Mouse (Mus musculus): ENCODE results near the gene Sox21. TPM values are rescaled to one million over a fixed set of nuclear protein-coding genes. Genes with fewer than 3 reads are reported as not detected.

Gene Sox21
- 12.2 and 16.7 TPM in 2 replicates for polyA plus RNA-seq (2015; fragmentation: Nextera tagmentation; extraction: Ambion mirVana)

GRCm38 (mm10) chr14:118236886-118237289 lies at the start of gene Sox21:
Gene Sox21, minus strand, starts transcription at chr14:118237030.
- H3K4me1 ChIP-seq (replicated peaks), result peaks cover 38% of the 10 kb centered on the region
- ATAC-seq, result peak; percentile 86
- peaks cover 33% of the 10 kb centered on the region for H3K27me3 ChIP-seq
- peak within 1 kb of the TSS; percentile 76 for H3K4me3 ChIP-seq (replicated peaks)
- peaks cover 5% of the 10 kb centered on the region for H3K36me3 ChIP-seq
- H3K9ac ChIP-seq (replicated peaks), result peak within 1 kb of the TSS; percentile 93
- H3K27ac ChIP-seq, result peak within 1 kb of the TSS; percentile 93
- H3K9me3 ChIP-seq, result peaks cover 2% of the 10 kb centered on the region; the same call in 1 of the 2 replicates
- H3K4me2 ChIP-seq (replicated peaks), result peak within 1 kb of the TSS; percentile 78
- under 1% methylated on average over 34 of the region's 34 CpGs for WGBS

GRCm38 (mm10) chr14:118286096-118286495 lies 49.3 kb upstream of the Sox21 start:
- no peaks in the 10 kb centered on the region for H3K4me1 ChIP-seq (replicated peaks)
- H3K27ac ChIP-seq, result no peak overlapping the region
- no peak overlapping the region for H3K4me3 ChIP-seq (replicated peaks)
- no peaks in the 10 kb centered on the region for H3K9me3 ChIP-seq
- H3K36me3 ChIP-seq, result no peaks in the 10 kb centered on the region
- H3K4me2 ChIP-seq (replicated peaks), result no peak overlapping the region
- no peaks in the 10 kb centered on the region for H3K27me3 ChIP-seq
- H3K9ac ChIP-seq (replicated peaks), result no peak overlapping the region
- no peak for ATAC-seq
- 96% methylated on average over 2 of the region's 2 CpGs for WGBS

DNA sequence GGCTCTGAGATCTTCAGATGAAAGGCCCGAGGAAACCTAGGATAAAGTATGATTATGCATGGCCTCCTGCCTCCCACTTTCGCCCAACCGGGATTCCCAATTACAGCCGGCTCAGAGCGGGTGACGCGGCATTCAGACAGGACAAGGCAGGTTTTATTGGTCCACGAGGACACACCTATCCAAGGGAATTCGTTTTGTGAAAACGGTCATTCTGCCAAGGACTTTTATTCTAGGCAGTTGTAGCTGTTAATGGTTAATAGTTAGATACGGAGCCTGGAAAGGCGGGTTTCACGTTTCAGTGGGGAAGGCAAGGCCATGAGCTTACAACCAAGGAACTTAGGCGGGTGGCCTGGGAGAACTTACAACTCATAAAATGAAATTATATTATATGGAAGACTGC lies 46.1 kb upstream of the Sox21 start:
- Histone ChIP-seq H3K36me3 (no peaks in the 10 kb centered on the region), H3K9ac (replicated peaks) (no peak overlapping the region), H3K27me3 (no peaks in the 10 kb centered on the region), H3K4me2 (replicated peaks) (no peak overlapping the region), H3K4me3 (replicated peaks) (no peak overlapping the region), H3K4me1 (replicated peaks) (no peaks in the 10 kb centered on the region), H3K27ac (no peak overlapping the region), H3K9me3 (peaks cover 5% of the 10 kb centered on the region; the same call in 1 of the 2 replicates)
- no peak for ATAC-seq
- WGBS, result 87% methylated on average over 14 of the region's 14 CpGs

DNA sequence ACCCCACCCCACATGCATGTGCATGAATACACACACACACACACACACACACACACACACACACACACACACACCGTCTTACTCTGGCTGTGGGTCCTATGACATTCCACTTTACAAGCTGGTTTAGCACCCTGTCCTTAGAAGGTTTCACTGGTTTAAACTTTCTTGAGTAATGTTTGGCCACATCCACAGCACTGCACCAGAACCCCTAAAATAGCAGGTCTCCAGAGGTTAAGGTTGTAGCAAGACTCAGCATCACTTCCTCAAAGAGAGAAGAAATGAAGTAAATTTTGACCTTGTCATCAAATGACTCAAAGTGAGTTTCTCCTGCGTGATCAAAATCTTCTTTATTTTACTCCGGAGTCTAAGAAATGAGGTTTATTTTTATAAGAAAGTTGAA lies 45.4 kb upstream of the Sox21 start:
- 92% methylated on average over 3 of the region's 3 CpGs for WGBS
- no peaks in the 10 kb centered on the region for H3K27me3 ChIP-seq
- peaks cover 5% of the 10 kb centered on the region; the same call in 1 of the 2 replicates for H3K9me3 ChIP-seq
- H3K36me3 ChIP-seq, result no peaks in the 10 kb centered on the region
- H3K4me3 ChIP-seq (replicated peaks), result no peak overlapping the region
- no peak overlapping the region for H3K4me2 ChIP-seq (replicated peaks)
- no peak for ATAC-seq
- no peak overlapping the region for H3K27ac ChIP-seq
- no peaks in the 10 kb centered on the region for H3K4me1 ChIP-seq (replicated peaks)
- H3K9ac ChIP-seq (replicated peaks), result no peak overlapping the region

DNA sequence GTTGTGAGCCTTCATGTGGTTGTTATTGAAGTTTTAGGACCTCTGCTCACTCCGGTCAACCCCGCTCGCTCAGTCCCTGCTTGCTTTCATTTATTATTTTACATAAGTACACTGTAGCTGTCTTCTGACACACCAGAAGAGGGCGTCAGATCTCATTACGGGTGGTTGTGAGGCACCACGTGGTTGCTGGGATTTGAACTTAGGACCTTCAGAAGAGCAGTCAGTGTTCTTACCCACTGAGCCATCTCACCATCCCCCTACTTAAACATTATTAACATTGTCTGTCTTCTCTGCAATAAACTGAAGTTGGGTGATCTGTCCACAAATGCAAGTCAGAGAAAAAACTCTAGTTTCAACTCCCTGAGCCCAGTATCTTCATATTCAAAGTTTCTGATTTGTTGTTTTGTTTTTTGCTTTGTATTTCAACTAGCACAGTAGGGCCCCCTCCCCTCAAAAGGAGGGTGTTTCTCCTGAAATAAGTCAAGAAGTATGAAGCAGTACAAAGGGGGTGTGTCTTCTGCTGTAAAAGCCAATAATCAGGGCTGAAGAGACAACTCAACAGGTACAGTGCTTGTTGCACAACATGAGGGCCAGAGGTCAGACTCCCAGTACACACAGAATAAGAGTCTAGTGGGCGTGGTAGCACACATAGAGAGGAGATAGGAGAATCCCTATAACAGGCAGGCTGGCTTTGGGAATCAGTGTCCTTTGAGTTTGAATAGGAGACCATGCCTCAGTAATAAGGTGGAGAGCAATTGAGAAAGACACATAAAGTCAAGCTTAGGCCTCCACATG lies 41.1 kb upstream of the Sox21 start:
- no peak for ATAC-seq
- no peaks in the 10 kb centered on the region for H3K27me3 ChIP-seq
- H3K9ac ChIP-seq (replicated peaks), result no peak overlapping the region
- peaks cover 5% of the 10 kb centered on the region; the same call in 1 of the 2 replicates for H3K9me3 ChIP-seq
- H3K4me1 ChIP-seq (replicated peaks), result peaks cover 5% of the 10 kb centered on the region; the same call in 1 of the 2 replicates
- 85% methylated on average over 7 of the region's 7 CpGs for WGBS
- H3K36me3 ChIP-seq, result no peaks in the 10 kb centered on the region
- H3K4me3 ChIP-seq (replicated peaks), result no peak overlapping the region
- no peak overlapping the region for H3K27ac ChIP-seq
- H3K4me2 ChIP-seq (replicated peaks), result no peak overlapping the region

DNA sequence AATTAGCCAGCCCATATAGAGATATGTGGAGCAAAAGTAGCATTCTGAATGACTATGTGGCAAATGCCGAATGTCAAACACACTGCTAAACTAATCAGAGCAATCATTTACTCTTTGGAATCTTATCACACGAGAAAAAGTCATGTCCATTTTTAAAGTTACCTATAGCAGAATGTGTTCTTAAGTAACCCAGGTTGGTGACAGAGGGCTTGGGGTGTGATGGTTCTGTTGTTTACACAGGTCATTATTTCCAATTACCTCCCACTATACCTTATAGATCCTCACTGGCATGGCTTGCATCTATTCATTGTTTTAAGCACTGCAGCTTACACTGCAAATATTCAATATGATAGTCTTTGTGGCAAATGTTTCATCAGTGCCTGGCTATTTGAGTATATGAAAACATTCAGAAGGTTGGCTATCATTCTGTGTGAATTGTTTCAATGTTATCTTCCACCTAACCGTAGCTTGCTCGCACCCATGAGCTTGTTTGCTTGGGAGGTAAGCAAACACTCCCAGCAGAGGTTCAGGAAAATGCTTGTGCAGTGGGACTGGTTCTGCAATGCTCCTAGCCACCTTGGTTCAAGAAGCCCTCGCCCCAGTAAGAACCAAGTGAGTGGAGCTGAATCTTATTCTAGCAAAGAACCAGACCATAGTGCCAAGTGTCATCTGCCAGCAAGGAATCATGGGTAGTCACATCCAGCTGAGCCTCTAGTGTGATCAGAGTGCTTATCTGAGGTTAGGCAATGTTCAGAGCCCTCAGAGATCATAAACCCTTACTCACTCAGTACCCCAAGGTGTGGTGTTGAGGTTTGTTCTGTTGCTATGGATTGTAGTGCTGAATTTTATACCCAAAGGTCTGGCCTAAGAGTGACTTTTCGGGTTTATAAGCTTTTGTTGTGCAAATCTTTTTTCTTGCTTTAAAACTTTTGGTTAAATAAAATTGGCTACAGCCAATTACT lies 36.0 kb upstream of the Sox21 start:
- no peak for ATAC-seq
- Histone ChIP-seq H3K4me3 (replicated peaks) (no peak overlapping the region), H3K4me1 (replicated peaks) (peaks cover 5% of the 10 kb centered on the region; the same call in 1 of the 2 replicates), H3K27me3 (no peaks in the 10 kb centered on the region), H3K36me3 (no peaks in the 10 kb centered on the region), H3K9me3 (no peaks in the 10 kb centered on the region), H3K9ac (replicated peaks) (no peak overlapping the region), H3K27ac (no peak overlapping the region), H3K4me2 (replicated peaks) (no peak overlapping the region)
- WGBS, result 86% methylated on average over 6 of the region's 6 CpGs

GRCm38 (mm10) chr14:118268849-118269248 lies 32.0 kb upstream of the Sox21 start:
- H3K9me3 ChIP-seq, result no peaks in the 10 kb centered on the region
- H3K36me3 ChIP-seq, result no peaks in the 10 kb centered on the region
- no peak overlapping the region for H3K4me2 ChIP-seq (replicated peaks)
- no peak overlapping the region for H3K4me3 ChIP-seq (replicated peaks)
- 90% methylated on average over 4 of the region's 4 CpGs for WGBS
- no peak overlapping the region for H3K27ac ChIP-seq
- H3K9ac ChIP-seq (replicated peaks), result no peak overlapping the region
- H3K4me1 ChIP-seq (replicated peaks), result no peaks in the 10 kb centered on the region
- ATAC-seq, result no peak
- no peaks in the 10 kb centered on the region for H3K27me3 ChIP-seq

- H3K4me2 ChIP-seq (replicated peaks), result no peak within 1 kb of the TSS
- H3K4me3 ChIP-seq (replicated peaks), result no peak within 1 kb of the TSS
- no peaks in the 10 kb centered on the region for H3K4me1 ChIP-seq (replicated peaks)
- no peak for ATAC-seq
- no peaks in the 10 kb centered on the region for H3K36me3 ChIP-seq
- H3K9ac ChIP-seq (replicated peaks), result no peak within 1 kb of the TSS
- WGBS, result 94% methylated on average over 2 of the region's 2 CpGs
- no peaks in the 10 kb centered on the region for H3K27me3 ChIP-seq
- no peak within 1 kb of the TSS for H3K27ac ChIP-seq
- H3K9me3 ChIP-seq, result no peaks in the 10 kb centered on the region
Observed at GRCm38 (mm10) chr14:118266660-118267059, 29.8 kb upstream of the Sox21 start, which contains the start of gene Gm9376. Gene Gm9376, plus strand, starts transcription at chr14:118266960.

GRCm38 (mm10) chr14:118253381-118253780 lies 16.6 kb upstream of the Sox21 start:
- Histone ChIP-seq H3K4me1 (replicated peaks) (no peaks in the 10 kb centered on the region), H3K36me3 (no peaks in the 10 kb centered on the region), H3K27me3 (no peaks in the 10 kb centered on the region), H3K27ac (no peak overlapping the region), H3K9ac (replicated peaks) (no peak overlapping the region), H3K4me2 (replicated peaks) (no peak overlapping the region), H3K9me3 (no peaks in the 10 kb centered on the region), H3K4me3 (replicated peaks) (no peak overlapping the region)
- ATAC-seq, result no peak
- 92% methylated on average over 6 of the region's 6 CpGs for WGBS

DNA sequence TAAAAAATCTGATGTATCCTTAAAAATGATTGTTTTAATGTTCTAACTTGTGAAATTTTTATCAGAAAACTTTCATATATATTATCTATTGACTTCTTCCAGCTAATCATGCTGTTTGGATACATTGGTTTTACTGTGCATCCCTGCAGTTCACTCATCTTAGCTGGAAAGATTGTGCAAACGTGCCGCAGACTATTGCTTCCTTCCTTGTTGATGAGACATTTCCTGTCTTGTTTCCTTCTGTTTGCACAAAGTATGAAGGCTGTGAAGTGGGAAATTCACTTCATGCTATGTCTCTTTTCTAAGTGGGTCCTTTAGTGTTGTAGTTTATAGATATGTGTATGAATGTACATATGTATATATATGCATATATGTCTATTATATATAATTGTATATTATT lies 4.6 kb upstream of the Sox21 start:
- Histone ChIP-seq H3K9ac (replicated peaks) (no peak overlapping the region), H3K9me3 (peaks cover 17% of the 10 kb centered on the region), H3K36me3 (peaks cover 3% of the 10 kb centered on the region; the same call in 1 of the 2 replicates), H3K4me3 (replicated peaks) (no peak overlapping the region), H3K27me3 (peaks cover 20% of the 10 kb centered on the region), H3K27ac (no peak overlapping the region), H3K4me1 (replicated peaks) (peaks cover 12% of the 10 kb centered on the region), H3K4me2 (replicated peaks) (no peak overlapping the region)
- 89% methylated on average over 2 of the region's 2 CpGs for WGBS
- no peak for ATAC-seq

- no peak overlapping the region for H3K9ac ChIP-seq (replicated peaks)
- peak overlapping the region; percentile 35 for H3K4me2 ChIP-seq (replicated peaks)
- 0 out of 2 replicates have a peak overlapping the region, but pooled peaks have one; percentile 11 for H3K4me3 ChIP-seq (replicated peaks)
- peaks cover 15% of the 10 kb centered on the region for H3K9me3 ChIP-seq
- H3K27me3 ChIP-seq, result peaks cover 25% of the 10 kb centered on the region
- 8% methylated on average over 8 of the region's 8 CpGs for WGBS
- no peak for ATAC-seq
- H3K36me3 ChIP-seq, result peaks cover 9% of the 10 kb centered on the region
- no peak overlapping the region for H3K27ac ChIP-seq
- peaks cover 31% of the 10 kb centered on the region for H3K4me1 ChIP-seq (replicated peaks)
Observed at GRCm38 (mm10) chr14:118239351-118239750, 2.5 kb upstream of the Sox21 start.

DNA sequence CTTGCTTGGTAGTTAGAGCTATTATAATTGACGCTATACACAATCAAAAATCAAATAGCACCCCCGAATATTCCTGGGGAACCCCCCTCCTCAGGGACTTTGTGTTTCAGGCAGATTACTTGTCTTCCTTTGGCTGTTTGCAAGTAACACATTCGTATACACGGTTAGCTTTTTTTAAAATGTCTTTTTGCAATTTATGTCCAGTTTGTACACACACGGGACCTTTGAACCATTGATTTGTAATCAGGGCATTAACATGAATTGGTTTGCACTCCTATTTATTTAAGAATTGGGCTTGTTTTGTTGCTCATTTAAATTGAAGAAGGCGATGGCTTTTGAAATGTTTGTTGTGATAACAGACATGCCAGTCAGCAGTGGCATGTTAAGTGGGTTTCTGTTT lies 956 bp upstream of the Sox21 start:
- Histone ChIP-seq H3K27ac (no peak overlapping the region), H3K4me1 (replicated peaks) (peaks cover 36% of the 10 kb centered on the region), H3K4me2 (replicated peaks) (peak overlapping the region; percentile 78), H3K27me3 (peaks cover 31% of the 10 kb centered on the region), H3K9me3 (peaks cover 2% of the 10 kb centered on the region; the same call in 1 of the 2 replicates), H3K9ac (replicated peaks) (peak overlapping the region; percentile 93), H3K4me3 (replicated peaks) (peak overlapping the region; percentile 76), H3K36me3 (peaks cover 5% of the 10 kb centered on the region)
- ATAC-seq, result no peak
- WGBS, result 7% methylated on average over 6 of the region's 6 CpGs

All from midbrain, embryonic 13.5 days (tissue).